Mouse (Mus musculus) liver, adult 2 months (tissue): ENCODE measurements around the gene Fam19a1.

Source experiments
- CTCF ChIP-seq: fragments of 200-500 bp; IDR thresholded peaks from 2 replicates; pipeline ENCODE4 v1.5.1; 2011; ENCODE audit warnings: low read depth, low read length, control low read depth
- POLR2A ChIP-seq: fragments of 200-500 bp; IDR thresholded peaks from 2 replicates; pipeline ENCODE4 v1.6.1; 2011; ENCODE audit warnings: low read length, control low read depth; ENCODE audit not compliant: insufficient read depth; ENCODE audit errors: extremely low read depth

- no peak for TF ChIP-seq POLR2A
- no peak for TF ChIP-seq CTCF
Observed at GRCm38 (mm10) chr6:96631518-96631917, 518.6 kb downstream of the Fam19a1 start.
